Comparison of ENCODE assay signal across 8 mouse cellular contexts in genomic region chr9:50604338-50604737, GRCm38 (mm10). TPM values are rescaled to one million over a fixed set of nuclear protein-coding genes. Genes with fewer than 3 reads are reported as not detected.
DNase-seq lines count a peak whose midpoint lies in the region; ATAC-seq and TF ChIP-seq lines count a peak whose summit lies in the region.

No protein-coding gene starts in this region.

- peak overlapping the region; percentile 87 for H3K9ac ChIP-seq in lung, embryonic 15.5 days
- peak overlapping the region; percentile 73 for H3K9ac ChIP-seq in embryonic facial prominence, embryonic 15.5 days
- peak overlapping the region; percentile 77 for H3K9ac ChIP-seq in limb, embryonic 14.5 days (ENCODE audit: low read depth, low read length, severe bottlenecking)
- H3K9ac ChIP-seq in stomach, embryonic 14.5 days (replicated peaks; ENCODE audit: low read depth, low read length): peak overlapping the region; percentile 83

- ATAC-seq in lung, embryonic 15.5 days (ENCODE audit: borderline replicate concordance, extremely low read depth, low FRiP score, low TSS enrichment): no peak
- ATAC-seq in embryonic facial prominence, embryonic 15.5 days (ENCODE audit: insufficient number of reproducible peaks, low FRiP score, low TSS enrichment, low read depth): peak; percentile 5; the same call in 1 of the 2 replicates
- no peak for ATAC-seq in limb, embryonic 14.5 days (ENCODE audit: low FRiP score, low read depth)
- no peak for ATAC-seq in stomach, embryonic 14.5 days (ENCODE audit: insufficient number of reproducible peaks, insufficient read depth, low FRiP score, low read depth)

- H3K4me3 ChIP-seq in lung, embryonic 15.5 days: peak overlapping the region; percentile 94
- peak overlapping the region; percentile 72 for H3K4me3 ChIP-seq in embryonic facial prominence, embryonic 15.5 days (replicated peaks)
- peak overlapping the region; percentile 83 for H3K4me3 ChIP-seq in limb, embryonic 14.5 days (replicated peaks; ENCODE audit: low read length)
- peak overlapping the region; percentile 89 for H3K4me3 ChIP-seq in stomach, embryonic 14.5 days (ENCODE audit: low read depth, low read length)

- no peak for TF ChIP-seq POLR2A in limb, embryonic 14.5 days (IDR thresholded peaks at IDR 0.05; ENCODE audit: borderline replicate concordance, extremely low read depth, insufficient read depth, insufficient read length)

- H3K27me3 ChIP-seq in lung, embryonic 15.5 days: no peaks in the 10 kb centered on the region
- no peaks in the 10 kb centered on the region for H3K27me3 ChIP-seq in embryonic facial prominence, embryonic 15.5 days
- no peaks in the 10 kb centered on the region for H3K27me3 ChIP-seq in limb, embryonic 14.5 days (ENCODE audit: control insufficient read depth, insufficient read depth, low read length)
- H3K27me3 ChIP-seq in stomach, embryonic 14.5 days (ENCODE audit: control insufficient read depth, insufficient read depth, low read length): no peaks in the 10 kb centered on the region

- peaks cover 46% of the 10 kb centered on the region for H3K36me3 ChIP-seq in lung, embryonic 15.5 days
- peaks cover 36% of the 10 kb centered on the region for H3K36me3 ChIP-seq in embryonic facial prominence, embryonic 15.5 days
- H3K36me3 ChIP-seq in limb, embryonic 14.5 days (ENCODE audit: control insufficient read depth, insufficient read depth, low read length): peaks cover 42% of the 10 kb centered on the region
- H3K36me3 ChIP-seq in stomach, embryonic 14.5 days (ENCODE audit: control insufficient read depth, insufficient read depth, low read length): peaks cover 16% of the 10 kb centered on the region

- peak overlapping the region; percentile 90 for H3K27ac ChIP-seq in lung, embryonic 15.5 days
- peak overlapping the region; percentile 85 for H3K27ac ChIP-seq in embryonic facial prominence, embryonic 15.5 days (replicated peaks)
- H3K27ac ChIP-seq in limb, embryonic 14.5 days (replicated peaks; ENCODE audit: low read depth, low read length): peak overlapping the region; percentile 70; the same call in 1 of the 2 replicates
- H3K27ac ChIP-seq in stomach, embryonic 14.5 days (ENCODE audit: low read length): peak overlapping the region; percentile 84; the same call in 1 of the 2 replicates

- no peak for DNase-seq in lung, postnatal 10 days
- no peak for DNase-seq in limb, embryonic 14.5 days (ENCODE audit: low spot score)
- no peak for DNase-seq in left cerebral cortex, postnatal 25 days (ENCODE audit: low spot score in 2 of 2)
- DNase-seq in left cerebral cortex, adult 18-20 months (ENCODE audit: low spot score in 2 of 2): no peak
- DNase-seq in left cerebral cortex, adult 9 months (ENCODE audit: low spot score in 2 of 2): no peak

- 2% methylated on average over 6 of the region's 6 CpGs for WGBS in lung, embryonic 15.5 days
- WGBS in embryonic facial prominence, embryonic 15.5 days: 2% methylated on average over 6 of the region's 6 CpGs
- WGBS in limb, embryonic 14.5 days: 3% methylated on average over 6 of the region's 6 CpGs
- WGBS in stomach, embryonic 14.5 days: 2% methylated on average over 6 of the region's 6 CpGs

- H3K4me2 ChIP-seq in lung, embryonic 15.5 days: peak overlapping the region; percentile 84
- peak overlapping the region; percentile 80 for H3K4me2 ChIP-seq in embryonic facial prominence, embryonic 15.5 days (replicated peaks)
- H3K4me2 ChIP-seq in limb, embryonic 14.5 days (replicated peaks; ENCODE audit: low read depth, low read length, severe bottlenecking): peak overlapping the region; percentile 70
- peak overlapping the region; percentile 73 for H3K4me2 ChIP-seq in stomach, embryonic 14.5 days (replicated peaks; ENCODE audit: low read depth, low read length)

- intact Hi-C loops in left cerebral cortex, postnatal 25 days (cut with DNase I): no loop called here

- peaks cover 23% of the 10 kb centered on the region for H3K4me1 ChIP-seq in lung, embryonic 15.5 days
- peaks cover 25% of the 10 kb centered on the region for H3K4me1 ChIP-seq in embryonic facial prominence, embryonic 15.5 days
- peaks cover 18% of the 10 kb centered on the region for H3K4me1 ChIP-seq in limb, embryonic 14.5 days (ENCODE audit: control insufficient read depth, insufficient read depth, low read length)
- peaks cover 12% of the 10 kb centered on the region; the same call in 1 of the 2 replicates for H3K4me1 ChIP-seq in stomach, embryonic 14.5 days (ENCODE audit: control insufficient read depth, insufficient read depth, low read length)

- H3K9me3 ChIP-seq in lung, embryonic 15.5 days: no peaks in the 10 kb centered on the region
- H3K9me3 ChIP-seq in embryonic facial prominence, embryonic 15.5 days (replicated peaks): no peaks in the 10 kb centered on the region
- H3K9me3 ChIP-seq in limb, embryonic 14.5 days (ENCODE audit: control insufficient read depth, low read length): no peaks in the 10 kb centered on the region
- no peaks in the 10 kb centered on the region for H3K9me3 ChIP-seq in stomach, embryonic 14.5 days (ENCODE audit: control insufficient read depth, low read depth, low read length)

RNA-seq across cellular contexts. Expression of gene Timm8b, which starts 0.6 kb away (rescaled TPM):
- polyA plus RNA-seq in lung, embryonic 15.5 days (2015; fragmentation: Nextera tagmentation; extraction: Ambion mirVana): 176 and 188 TPM in 2 replicates
- 208 and 217 TPM in 2 replicates for polyA plus RNA-seq in embryonic facial prominence, embryonic 15.5 days (2015; fragmentation: Nextera tagmentation; extraction: Ambion mirVana)
- 145 and 238 TPM in 2 replicates for polyA plus RNA-seq in limb, embryonic 14.5 days (2012; rRNA removed)
- polyA plus RNA-seq in limb, embryonic 14.5 days (2014; fragmentation: Nextera tagmentation; extraction: Ambion mirVana): 239 and 244 TPM in 2 replicates
- 272 and 288 TPM in 2 replicates for polyA plus RNA-seq in stomach, embryonic 14.5 days (2014; fragmentation: Nextera tagmentation; extraction: Ambion mirVana)
- 100 to 1,000 TPM; 247 to 254 TPM for total RNA-seq in left cerebral cortex, postnatal 25 days (2021)
- 100 to 1,000 TPM; 210 to 212 TPM for total RNA-seq in left cerebral cortex, adult 18-20 months (2021)

RNA-seq across cellular contexts. Expression of gene Sdhd, which starts 0.7 kb away (rescaled TPM):
- polyA plus RNA-seq in lung, embryonic 15.5 days (2015; fragmentation: Nextera tagmentation; extraction: Ambion mirVana): 305 and 310 TPM in 2 replicates
- 249 TPM in 2 replicates for polyA plus RNA-seq in embryonic facial prominence, embryonic 15.5 days (2015; fragmentation: Nextera tagmentation; extraction: Ambion mirVana)
- polyA plus RNA-seq in limb, embryonic 14.5 days (2012; rRNA removed): 170 and 197 TPM in 2 replicates
- polyA plus RNA-seq in limb, embryonic 14.5 days (2014; fragmentation: Nextera tagmentation; extraction: Ambion mirVana): 258 and 266 TPM in 2 replicates
- polyA plus RNA-seq in stomach, embryonic 14.5 days (2014; fragmentation: Nextera tagmentation; extraction: Ambion mirVana): 295 and 307 TPM in 2 replicates
- total RNA-seq in left cerebral cortex, postnatal 25 days (2021): 100 to 1,000 TPM; 111 TPM
- total RNA-seq in left cerebral cortex, adult 18-20 months (2021): 100 to 1,000 TPM; 104 to 118 TPM

RNA-seq across cellular contexts. Expression of gene Pih1d2, which starts 12.8 kb away (rescaled TPM):
- polyA plus RNA-seq in lung, embryonic 15.5 days (2015; fragmentation: Nextera tagmentation; extraction: Ambion mirVana): 5.5 and 7.1 TPM in 2 replicates
- 8.8 and 12.8 TPM in 2 replicates for polyA plus RNA-seq in embryonic facial prominence, embryonic 15.5 days (2015; fragmentation: Nextera tagmentation; extraction: Ambion mirVana)
- polyA plus RNA-seq in limb, embryonic 14.5 days (2012; rRNA removed): 2.2 and 2.3 TPM in 2 replicates
- polyA plus RNA-seq in limb, embryonic 14.5 days (2014; fragmentation: Nextera tagmentation; extraction: Ambion mirVana): 2.5 and 3.2 TPM in 2 replicates
- polyA plus RNA-seq in stomach, embryonic 14.5 days (2014; fragmentation: Nextera tagmentation; extraction: Ambion mirVana): 4.7 and 5.4 TPM in 2 replicates
- 1 to 10 TPM; 3.3 to 4.2 TPM for total RNA-seq in left cerebral cortex, postnatal 25 days (2021)
- total RNA-seq in left cerebral cortex, adult 18-20 months (2021): 1 to 10 TPM; 2.6 to 4.1 TPM

RNA-seq across cellular contexts. Expression of gene Nkapd1, which starts 12.9 kb away (rescaled TPM):
- 19.1 and 21.6 TPM in 2 replicates for polyA plus RNA-seq in lung, embryonic 15.5 days (2015; fragmentation: Nextera tagmentation; extraction: Ambion mirVana)
- polyA plus RNA-seq in embryonic facial prominence, embryonic 15.5 days (2015; fragmentation: Nextera tagmentation; extraction: Ambion mirVana): 23.1 and 25.2 TPM in 2 replicates
- polyA plus RNA-seq in limb, embryonic 14.5 days (2012; rRNA removed): 18.1 and 20.4 TPM in 2 replicates
- 27.7 and 27.8 TPM in 2 replicates for polyA plus RNA-seq in limb, embryonic 14.5 days (2014; fragmentation: Nextera tagmentation; extraction: Ambion mirVana)
- 26.2 and 29.5 TPM in 2 replicates for polyA plus RNA-seq in stomach, embryonic 14.5 days (2014; fragmentation: Nextera tagmentation; extraction: Ambion mirVana)
- 10 to 100 TPM; 22.5 to 26.5 TPM for total RNA-seq in left cerebral cortex, postnatal 25 days (2021)
- total RNA-seq in left cerebral cortex, adult 18-20 months (2021): 10 to 100 TPM; 16.5 to 21.5 TPM

RNA-seq across cellular contexts. Expression of gene Tex12, which starts 43.2 kb away (rescaled TPM):
- polyA plus RNA-seq in lung, embryonic 15.5 days (2015; fragmentation: Nextera tagmentation; extraction: Ambion mirVana): not detected in 2 replicates
- not detected in 2 replicates for polyA plus RNA-seq in embryonic facial prominence, embryonic 15.5 days (2015; fragmentation: Nextera tagmentation; extraction: Ambion mirVana)
- not detected in 2 replicates for polyA plus RNA-seq in limb, embryonic 14.5 days (2012; rRNA removed)
- not detected in 2 replicates for polyA plus RNA-seq in limb, embryonic 14.5 days (2014; fragmentation: Nextera tagmentation; extraction: Ambion mirVana)
- not detected in 2 replicates for polyA plus RNA-seq in stomach, embryonic 14.5 days (2014; fragmentation: Nextera tagmentation; extraction: Ambion mirVana)
- total RNA-seq in left cerebral cortex, postnatal 25 days (2021): not detected
- total RNA-seq in left cerebral cortex, adult 18-20 months (2021): not detected
